Mouse (Mus musculus) frontal cortex, postnatal 14 days (tissue): Measurements from ENCODE around the gene Skp2.

Experiments used
- DNase-seq, 2 experiments: peaks; one replicate each; pipeline ENCODE4 v3.0.0; 2022; ENCODE audit warnings: low spot score in 2 of 2

Skp2 gene

GRCm38 (mm10) chr15:9074671-9075070 lies 80.6 kb downstream of the Skp2 start:
- DNase-seq, result no peak

- no peak for DNase-seq
Observed at GRCm38 (mm10) chr15:9074139-9074538, 81.1 kb downstream of the Skp2 start.

- DNase-seq, result no peak
Observed at GRCm38 (mm10) chr15:9073684-9074083, 81.5 kb downstream of the Skp2 start.

- no peak for DNase-seq
Observed at GRCm38 (mm10) chr15:9073067-9073608, 82.1 kb downstream of the Skp2 start.

GRCm38 (mm10) chr15:9072630-9073029 lies 82.6 kb downstream of the Skp2 start:
- DNase-seq, result no peak

GRCm38 (mm10) chr15:9071556-9072544 lies 83.4 kb downstream of the Skp2 start:
- DNase-seq, result peak; percentile 24 to 34

GRCm38 (mm10) chr15:9070912-9071555 lies 84.2 kb downstream of the Skp2 start, which contains the start of gene Nadk2:
Gene Nadk2 (plus strand): TSS chr15:9071260.
- DNase-seq, result peak; percentile 97 to 98

- no peak for DNase-seq
Observed at GRCm38 (mm10) chr15:9070353-9070752, 84.9 kb downstream of the Skp2 start.

GRCm38 (mm10) chr15:9068881-9069280 lies 86.3 kb downstream of the Skp2 start:
- no peak for DNase-seq
